Mouse (Mus musculus) right cerebral cortex, postnatal 25 days (tissue): Measurements from ENCODE around the gene Csrnp1.

ENCODE experiments used
- DNase-seq: peaks from one replicate; pipeline ENCODE4 v3.0.0; 2022

Gene Csrnp1

DNA sequence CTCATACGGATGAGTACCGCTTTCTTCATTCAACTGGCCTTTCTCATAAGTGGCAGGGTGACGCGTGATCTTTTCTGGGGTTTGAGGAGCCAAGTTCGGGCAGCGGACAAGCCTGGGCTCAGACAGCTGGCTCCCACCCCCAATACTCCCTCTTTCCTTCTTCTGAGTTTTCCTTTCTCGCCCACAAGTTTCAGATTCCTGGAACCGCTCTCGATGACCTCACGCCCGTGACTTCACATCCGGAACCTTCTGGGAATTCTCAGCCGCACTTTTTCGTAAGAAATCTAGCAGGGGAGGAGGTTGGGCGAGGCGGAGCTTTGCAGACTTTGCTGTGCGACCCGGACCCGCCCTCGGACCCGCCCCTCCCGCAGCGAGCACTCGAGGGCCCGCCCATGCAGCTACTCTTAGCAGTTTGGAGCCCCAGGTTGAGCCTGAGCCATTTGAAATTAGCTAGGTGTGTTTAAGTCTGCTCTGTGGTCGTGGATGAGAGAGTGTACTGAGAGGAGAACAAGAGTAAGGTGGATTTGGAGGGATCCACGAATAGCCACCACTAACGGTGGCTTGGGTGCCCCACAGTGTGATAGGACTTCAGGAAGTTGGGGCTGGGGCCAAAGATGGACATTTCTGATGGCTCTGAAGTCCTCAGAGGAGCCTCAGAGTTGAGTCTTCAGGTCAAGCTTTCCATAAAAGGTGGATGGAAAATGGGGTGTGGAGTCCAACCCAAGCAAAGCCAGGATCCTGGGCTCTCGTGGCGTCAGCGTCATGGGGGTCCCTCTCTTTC is 17.7 kb upstream of the Csrnp1 start:
- peak; percentile 63 for DNase-seq

DNA sequence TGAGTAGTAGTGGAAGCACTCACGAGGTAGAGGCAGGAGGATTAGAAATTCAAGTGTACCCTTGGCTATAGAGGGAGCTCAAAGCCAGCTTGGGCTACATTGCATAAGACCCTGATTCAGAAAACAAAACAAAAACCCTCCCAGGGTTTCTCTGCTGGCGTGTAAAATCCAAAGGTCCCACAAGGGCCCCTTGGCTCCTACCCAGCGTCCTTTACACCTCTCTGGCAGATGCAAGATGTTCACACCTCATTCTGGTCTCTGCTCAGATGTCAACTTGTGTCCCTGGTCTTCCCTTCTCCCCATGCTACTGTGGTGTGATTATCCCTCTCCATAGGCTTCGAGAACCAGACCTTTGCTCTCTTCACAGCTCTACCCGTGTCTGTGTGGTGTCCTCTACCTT is 16.3 kb upstream of the Csrnp1 start:
- no peak for DNase-seq

DNA sequence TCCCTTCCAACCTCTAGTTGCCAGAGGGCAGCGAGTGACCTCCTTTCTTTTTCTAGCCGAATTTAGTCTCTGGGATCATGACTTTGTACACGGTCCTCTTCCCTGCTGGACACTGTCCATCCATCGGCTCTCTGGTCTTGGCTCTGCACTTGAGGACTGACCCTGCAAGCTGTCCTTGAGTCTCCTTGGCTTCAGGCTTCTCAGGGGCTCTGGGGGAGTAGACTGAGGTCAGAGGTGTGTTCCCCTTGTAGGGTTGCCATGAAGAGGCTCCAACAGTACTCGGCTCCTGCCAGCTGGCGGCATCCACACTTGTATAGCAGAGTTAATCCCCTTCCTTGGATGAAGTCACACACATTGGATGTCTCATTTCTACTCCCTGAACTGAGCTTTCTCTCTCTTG is 15.2 kb upstream of the Csrnp1 start:
- no peak for DNase-seq

DNA sequence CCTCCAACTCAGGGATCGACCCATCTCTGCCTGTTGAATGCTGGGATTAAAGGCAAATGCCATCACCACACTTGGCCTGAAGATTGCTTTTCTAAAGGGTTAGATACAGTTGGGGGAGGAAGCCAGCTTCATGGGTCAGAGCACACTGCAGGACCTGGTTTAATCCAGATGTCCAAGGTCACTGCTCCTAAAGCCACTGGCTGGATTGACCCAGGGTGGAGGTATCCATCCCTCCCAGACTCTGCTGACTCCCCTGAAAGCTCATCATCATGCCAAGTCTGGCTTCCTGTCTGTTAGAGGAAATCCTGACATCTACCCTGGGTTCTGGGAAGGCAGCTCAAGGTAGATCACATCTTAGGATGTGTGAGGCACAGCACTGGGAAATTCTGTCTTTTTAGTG is 14.3 kb upstream of the Csrnp1 start:
- no peak for DNase-seq

DNA sequence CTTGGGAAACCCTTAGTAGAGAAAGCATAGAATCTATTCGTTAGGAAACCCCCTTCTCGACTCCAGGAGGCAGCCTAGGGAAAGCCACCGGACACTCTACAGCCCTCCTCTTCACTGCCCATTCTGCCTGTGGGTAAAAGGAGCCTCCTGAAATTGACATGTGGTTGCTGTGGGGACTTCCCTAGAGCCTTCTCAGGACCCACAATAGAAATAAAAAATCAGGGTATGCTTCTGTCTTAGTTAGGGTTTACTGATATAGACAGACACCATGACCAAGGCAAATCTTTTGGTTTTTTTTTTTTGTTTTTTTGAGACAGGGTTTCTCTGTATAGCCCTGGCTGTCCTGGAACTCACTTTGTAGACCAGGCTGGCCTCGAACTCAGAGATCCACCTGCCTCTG is 11.6 kb upstream of the Csrnp1 start:
- DNase-seq, result no peak

DNA sequence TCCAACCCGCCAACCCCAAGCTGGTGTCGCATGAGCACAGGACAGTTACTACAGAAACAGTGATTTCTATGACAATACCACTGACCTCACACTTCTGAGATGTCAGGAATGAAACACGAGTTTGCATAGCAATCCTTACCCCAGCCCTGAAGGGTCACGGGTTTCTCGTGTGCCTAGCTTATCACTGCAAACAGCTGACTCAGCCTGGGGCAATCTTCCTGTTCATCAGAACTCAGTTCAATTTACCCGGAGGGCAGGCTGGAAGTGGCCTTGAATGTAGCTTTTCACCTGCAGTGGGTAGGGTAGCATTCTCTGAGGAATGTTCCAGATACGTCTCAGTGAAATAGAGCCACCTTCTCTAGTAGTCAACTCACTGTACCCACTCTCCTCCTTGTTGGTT is 9.7 kb upstream of the Csrnp1 start:
- DNase-seq, result no peak

DNA sequence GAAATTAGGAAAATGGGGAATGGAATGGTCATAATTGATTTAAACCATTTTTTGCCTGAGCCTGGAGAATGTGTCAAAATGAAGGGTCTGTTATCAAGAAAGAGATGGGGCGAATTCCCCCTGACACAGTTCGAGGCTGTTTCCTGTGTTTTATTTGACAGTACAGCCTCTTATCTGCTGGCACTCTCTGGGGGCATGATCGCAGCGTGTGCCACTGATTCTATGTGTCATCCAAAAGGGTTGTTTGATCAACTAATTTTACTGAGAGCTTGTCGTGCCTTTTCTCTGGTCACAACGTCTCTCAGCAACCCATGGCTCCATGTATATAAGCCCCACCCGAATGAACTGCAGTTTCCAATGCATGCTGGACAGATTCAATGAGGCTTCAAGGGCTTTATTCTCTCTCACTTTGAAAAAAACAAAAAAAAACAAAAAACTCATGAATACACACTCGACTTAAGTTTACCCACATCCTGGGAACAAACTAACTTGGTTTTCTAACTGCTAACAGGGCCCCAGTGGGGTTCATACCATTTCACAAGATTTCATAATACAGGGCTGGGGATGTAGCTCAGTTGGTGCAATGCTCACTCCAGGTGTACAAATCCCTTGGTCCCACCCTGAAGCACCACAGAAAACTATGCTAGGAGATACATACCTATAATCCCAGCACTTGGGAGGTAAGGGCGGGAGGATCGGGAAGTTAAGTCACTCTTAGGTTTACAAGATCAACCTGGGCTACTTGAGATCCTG is 8.8 kb upstream of the Csrnp1 start:
- DNase-seq, result no peak

DNA sequence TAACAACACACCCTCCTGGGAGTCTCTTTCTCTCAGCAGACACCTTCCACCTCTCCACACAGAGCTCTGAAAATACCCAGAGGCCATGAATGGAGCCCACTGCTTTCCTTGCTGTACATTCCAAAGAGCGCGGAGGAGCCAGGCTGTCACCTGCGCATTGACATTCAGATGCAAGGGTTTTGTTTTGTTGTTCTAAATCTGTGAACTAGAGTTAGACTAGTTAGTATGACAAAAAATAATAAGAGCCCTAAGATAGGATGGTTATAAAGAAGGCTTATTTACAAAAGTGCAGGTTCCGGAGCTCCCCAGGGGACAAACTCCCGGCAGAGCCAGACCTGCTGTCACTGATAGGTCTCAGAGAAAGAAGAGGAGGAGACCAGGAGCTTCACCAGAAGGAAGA is 6.9 kb upstream of the Csrnp1 start:
- DNase-seq, result no peak

DNA sequence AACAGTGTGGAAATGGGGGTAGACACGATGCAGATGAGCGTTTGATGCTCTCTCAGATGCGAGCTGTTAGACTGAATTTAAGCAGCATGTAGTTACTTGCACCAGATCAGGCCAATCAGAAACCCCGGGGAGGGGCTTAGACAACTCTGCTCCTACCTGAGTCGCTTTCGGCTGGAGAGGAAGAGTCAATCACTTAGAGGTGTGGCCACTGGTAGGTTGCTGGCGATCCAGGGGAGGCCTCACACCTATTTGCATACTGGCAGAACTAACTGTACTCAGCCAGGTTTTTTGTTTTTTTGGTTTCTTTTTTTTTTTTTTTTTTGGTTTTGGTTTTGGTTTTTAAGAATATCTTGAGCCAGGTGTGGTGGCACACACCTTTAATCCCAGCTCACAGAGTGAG is 3.8 kb upstream of the Csrnp1 start:
- no peak for DNase-seq

DNA sequence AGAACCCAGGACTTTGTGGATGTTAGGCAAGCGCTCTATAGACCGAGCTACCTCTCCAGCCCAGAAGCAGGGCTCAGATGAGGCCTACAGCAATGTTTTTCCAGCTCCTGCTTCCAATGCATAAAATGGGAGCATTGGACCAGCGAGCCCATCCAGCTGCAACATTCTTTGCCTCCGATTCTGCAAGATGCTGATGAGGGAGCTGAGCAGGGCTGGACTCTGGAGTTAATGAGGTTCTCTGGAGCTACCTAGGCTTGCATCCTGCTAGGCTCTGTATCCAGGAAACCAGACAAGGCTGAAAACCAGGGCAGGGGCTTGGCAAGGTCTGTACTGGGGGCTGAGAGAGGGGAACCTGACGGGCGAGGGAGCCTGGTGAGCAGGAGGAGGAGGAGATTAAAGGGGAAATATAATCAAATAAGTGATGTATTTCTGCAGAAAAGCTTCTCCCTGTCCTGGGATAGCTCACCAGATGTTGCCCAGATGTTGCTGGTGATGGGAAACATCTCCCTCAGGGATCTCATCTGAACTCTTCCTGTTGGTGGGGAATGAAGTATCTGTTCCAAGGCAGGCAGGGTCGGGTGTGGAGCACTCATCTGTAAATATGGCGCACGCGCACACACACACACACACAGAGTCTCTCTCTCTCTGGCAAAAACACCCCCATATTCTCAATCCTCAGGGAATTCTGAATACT is 1.6 kb upstream of the Csrnp1 start:
- no peak for DNase-seq

DNA sequence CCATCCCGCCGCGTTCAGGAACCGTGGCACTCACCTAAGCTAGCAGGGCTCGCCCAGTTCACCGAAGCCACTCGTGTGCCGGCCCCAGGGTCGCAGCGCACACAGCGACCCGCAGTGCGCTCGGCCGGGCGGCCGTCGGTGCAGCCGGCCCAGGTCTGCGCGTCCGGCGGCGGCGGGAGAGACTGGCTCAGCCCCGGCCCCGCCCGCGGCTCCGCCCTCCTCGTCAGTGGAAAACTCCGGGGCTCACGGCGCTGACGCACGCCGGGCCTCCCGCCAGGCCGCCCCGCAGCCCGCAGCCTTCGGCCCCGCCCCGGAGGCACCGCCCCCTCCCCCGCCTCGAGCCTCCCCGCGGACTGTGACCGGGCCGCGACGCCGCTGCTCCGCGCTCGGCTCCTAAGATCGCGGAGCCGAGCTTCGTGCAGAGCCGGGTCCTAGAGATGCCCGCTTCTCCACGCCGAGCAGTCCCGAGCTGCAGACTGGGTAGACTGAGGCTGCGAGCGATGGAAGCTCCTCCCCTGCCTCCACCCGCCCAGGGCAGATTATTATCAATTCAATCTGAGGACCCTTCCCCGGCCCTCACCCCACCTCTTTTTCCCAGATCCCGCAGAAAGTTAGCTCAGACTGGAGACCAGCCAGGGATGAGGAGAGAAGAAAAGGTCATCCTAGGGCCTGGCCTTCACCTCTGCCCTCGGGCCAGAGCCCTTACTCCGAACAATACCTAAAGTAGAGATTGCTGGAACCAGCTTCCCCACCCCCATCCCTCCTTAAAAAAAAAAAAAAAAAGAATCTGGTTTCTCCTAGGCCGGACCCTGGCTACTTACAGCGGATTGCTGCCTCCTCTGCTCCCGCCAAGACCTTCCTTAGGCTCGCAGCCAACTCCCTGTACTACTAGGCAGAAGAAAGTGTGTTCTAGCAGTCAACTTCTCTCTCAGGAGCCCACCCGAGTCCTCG is 598 bp downstream of the Csrnp1 start:
- peak; percentile 90 for DNase-seq

DNA sequence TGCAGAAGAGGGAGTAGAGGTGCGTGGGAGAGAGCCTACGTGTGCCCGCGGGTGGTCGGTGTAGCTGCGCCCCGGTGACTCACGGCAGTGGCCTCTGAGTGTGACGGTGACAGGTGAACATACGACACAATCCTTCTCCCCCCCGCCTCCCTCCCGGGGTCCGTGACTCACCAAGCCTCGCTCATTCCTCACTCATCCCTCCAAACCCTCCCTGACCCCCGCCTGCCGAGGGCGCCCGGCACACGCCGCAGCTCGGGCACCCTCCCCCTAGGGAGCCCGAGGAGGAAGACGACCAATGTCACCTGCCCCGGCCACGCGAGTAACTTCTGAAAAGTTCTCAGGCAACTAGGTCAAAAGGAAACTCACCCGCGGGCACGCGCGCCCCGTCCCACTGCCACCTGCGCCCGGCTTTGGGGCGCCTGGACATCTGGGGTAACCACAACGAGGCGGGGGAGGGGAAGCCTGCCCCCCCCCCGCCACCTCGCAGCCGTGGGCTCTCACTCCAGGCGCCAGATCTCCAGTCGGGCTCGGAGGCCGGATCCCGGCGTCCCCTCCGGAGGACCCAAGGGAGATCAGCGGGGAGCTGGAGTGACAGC is 1.4 kb downstream of the Csrnp1 start:
- DNase-seq, result no peak

DNA sequence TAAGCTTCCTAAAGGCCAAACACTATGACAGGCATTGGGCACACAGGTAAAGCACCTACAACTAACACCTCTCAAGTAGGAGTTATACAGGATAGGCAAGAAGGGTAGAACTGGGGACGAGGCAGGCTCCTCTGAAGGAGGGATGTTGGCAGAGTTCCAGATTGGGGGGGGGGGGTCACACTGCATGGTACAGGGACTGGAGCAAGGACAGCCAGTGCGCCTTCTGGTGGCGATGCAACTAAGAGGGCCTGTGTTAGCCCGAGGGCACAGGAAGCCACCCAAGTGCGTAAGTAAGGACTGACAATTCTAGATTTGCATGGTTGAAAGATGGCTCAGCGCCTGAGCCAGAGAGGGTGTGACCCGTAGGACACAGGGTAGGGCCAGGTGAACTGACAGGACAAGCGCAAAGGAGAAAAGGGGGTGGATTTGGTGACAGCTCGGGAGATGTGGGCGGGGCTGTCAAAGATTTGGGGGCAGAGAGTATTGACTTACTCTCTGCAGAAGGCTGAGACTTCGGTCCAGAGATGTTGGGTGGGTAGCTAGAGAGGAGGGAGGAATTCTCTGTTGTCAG is 2.1 kb downstream of the Csrnp1 start:
- no peak for DNase-seq

DNA sequence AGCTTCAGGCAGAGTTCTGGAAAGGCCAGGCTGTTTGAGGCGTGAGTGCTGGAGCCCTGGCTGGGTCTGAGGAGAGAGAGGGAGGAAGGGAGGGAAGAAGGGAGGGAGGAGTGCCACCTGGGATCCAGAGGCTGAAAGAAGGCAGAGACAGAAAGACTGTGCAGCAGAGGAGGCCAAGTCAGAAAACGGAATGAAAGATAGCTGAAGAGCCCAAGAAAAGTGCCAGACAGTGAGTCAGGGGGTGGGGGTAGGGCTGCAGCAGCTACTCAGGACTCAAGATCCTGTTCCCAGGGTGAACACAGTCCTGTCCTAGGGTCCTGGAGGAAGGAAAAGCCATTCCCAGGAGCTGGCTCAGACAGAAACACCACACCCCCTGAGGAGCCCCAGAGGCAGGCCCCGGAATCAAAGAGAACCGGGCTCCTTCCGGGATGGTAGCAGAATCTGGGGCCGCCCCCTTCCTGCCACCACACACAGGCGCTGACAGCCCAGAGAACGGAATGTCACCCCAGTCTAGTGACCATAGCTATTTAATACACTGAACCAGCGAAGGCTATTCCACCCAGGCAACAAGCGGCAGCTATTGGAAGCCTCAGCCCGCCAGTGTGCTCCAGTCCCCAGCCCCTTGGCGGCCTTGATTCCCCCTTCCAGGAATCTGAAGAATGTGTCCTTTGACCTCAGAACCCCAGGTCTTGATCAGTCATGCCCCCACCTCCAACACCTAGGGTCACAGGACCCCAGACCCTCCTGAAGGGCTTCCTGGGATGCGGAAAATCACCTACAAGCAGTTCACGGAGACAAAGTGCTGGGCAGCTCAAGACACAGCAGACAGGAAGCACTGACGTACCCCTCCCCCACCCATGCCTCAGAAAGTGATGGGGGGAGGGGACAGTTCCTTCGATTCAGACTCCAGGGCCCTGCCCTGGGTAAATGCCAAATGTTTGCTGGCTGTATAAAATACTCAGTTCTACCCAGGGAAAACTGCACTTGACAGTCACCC is 3.0 kb downstream of the Csrnp1 start:
- no peak for DNase-seq

DNA sequence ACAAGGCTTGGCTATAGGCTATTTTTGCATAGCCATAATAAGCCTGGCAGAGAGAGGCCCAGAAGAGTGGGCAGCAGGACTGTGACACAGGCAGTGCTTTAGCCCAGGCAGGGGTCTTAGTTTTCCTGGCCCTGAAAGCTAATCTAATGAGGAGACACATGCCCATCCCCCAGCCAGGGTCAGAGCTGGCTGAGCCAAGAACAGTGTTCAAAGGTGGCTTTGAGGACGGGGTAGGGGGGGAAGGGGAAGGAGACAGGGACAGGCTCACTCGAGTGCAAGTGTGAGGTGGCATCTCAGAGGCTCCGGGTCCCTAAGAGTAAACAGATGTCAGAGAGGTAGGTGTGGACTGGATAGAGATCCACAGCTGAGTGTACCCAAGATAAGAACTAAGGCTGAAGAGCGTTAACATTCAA is 3.7 kb downstream of the Csrnp1 start:
- DNase-seq, result no peak

DNA sequence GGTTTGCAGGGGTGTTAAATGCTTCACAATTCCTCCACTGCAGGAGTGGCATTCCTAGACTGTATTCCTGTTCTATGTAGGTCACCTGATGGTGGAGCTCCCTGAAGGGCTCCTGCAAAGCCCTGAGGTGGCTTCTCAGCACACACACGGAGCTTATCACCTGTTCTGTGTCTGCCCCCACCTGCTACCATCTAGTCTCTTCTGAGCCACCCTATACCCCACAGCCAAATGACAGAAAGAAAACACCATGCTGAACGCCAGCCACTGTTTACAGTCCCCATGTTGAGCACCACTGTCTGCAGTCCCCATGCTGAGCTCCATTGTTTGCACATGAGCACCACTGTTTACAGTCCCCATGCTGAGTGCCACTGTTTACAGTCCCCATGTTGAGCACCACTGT is 4.7 kb downstream of the Csrnp1 start:
- no peak for DNase-seq

DNA sequence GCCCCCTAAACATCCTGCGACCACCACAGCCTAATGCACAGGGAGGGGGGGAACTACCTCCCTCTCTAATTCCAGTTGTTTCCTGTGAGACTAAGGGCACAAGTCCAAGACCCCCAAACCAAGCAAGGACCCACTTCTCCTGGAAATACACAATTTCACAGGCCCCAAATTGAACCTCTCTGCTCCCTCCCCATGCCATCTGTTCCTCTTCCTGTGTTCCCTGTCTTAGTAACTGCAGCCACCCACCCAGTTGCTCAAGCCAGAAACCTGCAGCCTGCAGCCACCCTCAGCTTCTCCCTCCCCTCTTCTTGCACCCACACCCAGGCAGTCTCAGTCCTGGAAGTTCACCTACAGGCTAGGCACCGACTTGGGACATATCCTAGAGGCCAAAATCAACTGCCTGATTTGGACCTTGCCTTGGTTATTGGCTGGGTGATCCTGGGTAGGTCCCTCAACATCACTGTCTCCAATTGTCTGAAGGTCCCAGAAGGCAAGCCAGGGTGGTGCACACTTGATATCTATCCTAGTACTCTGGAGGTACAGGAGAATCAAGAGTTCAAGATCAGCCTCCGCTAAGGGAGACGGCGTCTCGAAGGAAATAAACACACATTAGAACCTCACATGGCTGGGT is 5.5 kb downstream of the Csrnp1 start:
- DNase-seq, result peak; percentile 77

DNA sequence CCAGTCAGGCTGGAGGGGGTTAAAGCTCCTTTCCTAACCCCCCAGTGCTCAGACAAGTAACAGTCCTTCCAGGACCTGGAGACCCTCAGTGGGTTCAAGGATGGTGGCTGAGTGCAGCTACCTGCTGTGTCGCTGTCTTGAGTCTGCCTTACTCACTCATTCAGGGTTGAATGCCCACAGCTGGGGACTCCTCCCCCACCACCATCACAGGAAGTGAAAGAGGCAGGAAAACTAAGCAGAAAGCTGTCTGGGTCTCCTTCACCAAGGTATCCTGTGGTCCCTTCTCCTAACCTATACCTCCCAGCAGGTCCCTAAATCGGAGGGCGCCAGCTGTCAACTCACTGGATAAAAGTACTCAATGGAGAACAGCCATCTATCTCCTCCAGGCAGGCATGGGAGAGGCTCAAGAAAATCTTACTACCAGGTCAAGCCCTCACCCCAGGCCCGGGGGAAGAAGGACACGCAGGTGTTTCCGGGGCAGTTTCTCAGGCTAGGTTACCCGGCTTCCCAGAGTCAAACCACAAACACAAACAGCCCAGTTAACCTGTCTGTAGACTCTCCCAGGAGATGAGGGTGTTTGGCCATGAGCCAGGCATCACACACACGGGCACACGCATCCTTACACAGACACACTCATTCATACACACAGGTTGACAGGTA is 6.2 kb downstream of the Csrnp1 start:
- no peak for DNase-seq

DNA sequence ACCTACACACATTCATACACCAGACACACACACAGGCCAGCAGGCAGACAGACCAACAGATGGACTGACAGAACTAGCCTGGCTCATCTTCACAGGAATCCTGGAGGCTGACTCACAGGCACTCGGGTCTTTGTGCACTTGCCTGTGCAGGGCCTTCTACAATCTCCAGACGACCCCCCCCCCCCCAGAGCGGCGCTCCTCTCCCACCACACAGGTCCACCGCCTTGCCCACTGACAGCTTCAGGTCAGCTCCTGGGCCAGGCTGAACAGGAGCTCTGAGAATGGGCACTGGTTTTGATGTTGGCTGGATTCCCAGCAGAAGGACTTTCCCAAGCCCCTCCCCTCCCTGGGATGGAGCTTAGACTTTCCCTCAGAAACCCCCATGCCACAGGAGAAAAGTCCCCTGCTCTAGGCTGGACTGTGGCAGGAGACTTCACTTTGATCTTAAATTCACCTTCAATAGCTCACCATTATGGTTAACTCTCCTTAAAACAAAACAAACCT is 6.8 kb downstream of the Csrnp1 start:
- no peak for DNase-seq
